Mouse (Mus musculus): ENCODE data around the gene Dpep1.

The Dpep1 gene

DNA sequence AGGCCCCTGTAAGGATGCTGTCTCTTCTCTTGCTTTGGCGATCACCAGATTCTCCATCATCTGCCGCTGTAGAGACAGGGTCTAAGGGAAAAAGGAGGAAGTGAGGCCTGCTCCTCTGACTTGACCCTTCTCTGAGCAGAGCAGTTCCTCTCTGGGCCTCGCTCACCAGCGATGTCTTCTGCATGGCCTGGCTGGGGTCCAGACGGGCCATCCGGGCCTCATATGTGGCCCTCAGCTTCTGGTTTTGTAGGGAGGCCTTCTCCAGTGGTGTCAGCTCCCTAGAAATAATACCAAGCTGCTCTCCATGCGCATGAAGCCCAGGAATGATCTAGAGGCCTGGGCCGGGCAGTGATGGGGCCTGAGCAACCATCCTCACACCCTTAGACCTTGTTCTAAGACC is 62.6 kb downstream of the Dpep1 start:
- no peak for DNase-seq (ENCODE audit: low spot score in 2 of 2)

DNA sequence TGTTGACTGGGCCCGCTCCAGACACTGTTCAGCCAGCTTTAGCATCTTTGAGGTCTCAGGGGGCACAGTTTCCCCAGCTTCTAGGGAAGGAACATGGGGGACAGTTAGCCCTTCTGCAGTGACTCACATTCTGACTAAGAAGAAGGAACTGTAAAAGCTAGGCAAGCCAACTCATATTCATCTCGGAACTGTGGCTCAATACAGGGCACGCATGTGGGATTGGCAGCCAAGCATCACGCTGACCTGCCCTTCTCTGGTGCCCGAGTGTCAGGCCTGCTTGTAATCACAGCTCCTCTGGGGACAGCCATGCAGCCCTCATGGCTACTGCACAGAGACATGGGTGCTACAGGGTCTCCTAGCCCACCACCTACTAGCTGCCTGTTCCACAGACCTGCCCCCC is 64.9 kb downstream of the Dpep1 start:
- no peak for DNase-seq (ENCODE audit: low spot score in 2 of 2)
